Mouse (Mus musculus): ENCODE results near the gene Ccdc51. TPM values are rescaled to one million over a fixed set of nuclear protein-coding genes. Genes with fewer than 3 reads are reported as not detected.

The Ccdc51 gene
- total and polyA plus RNA-seq, 3 experiments, result 15.1 to 28.4 TPM; not detected in 1

- Histone ChIP-seq H3K27me3 (ENCODE audit: control insufficient read depth in 1 of 2, insufficient read depth in 2 of 2, low read length in 2 of 2) (no peaks in the 10 kb centered on the region; a peak in 1 of 4 replicates), H3K9me3 (replicated peaks; ENCODE audit: insufficient read depth, low read length) (no peaks in the 10 kb centered on the region), H3K36me3 (ENCODE audit: control insufficient read depth in 1 of 2, insufficient read depth in 2 of 2, low read length in 2 of 2) (no peaks in the 10 kb centered on the region), H3K79me2 (ENCODE audit: control insufficient read depth, insufficient read depth, low read length, poor library complexity) (no peaks in the 10 kb centered on the region), H3K27ac (ENCODE audit: control insufficient read depth, low read depth, low read length) (no peak overlapping the region), H3K9ac (ENCODE audit: control insufficient read depth, low read depth, low read length, poor library complexity, severe bottlenecking) (no peak overlapping the region), H3K4me1 (ENCODE audit: control insufficient read depth in 1 of 2, insufficient read depth in 2 of 2, low read length in 2 of 2) (no peaks in the 10 kb centered on the region), H3K4me3 (ENCODE audit: control insufficient read depth in 1 of 2, insufficient read depth in 1 of 2, low read depth in 2 of 2, low read length in 2 of 2) (no peak overlapping the region)
- no peak for DNase-seq (ENCODE audit: low read depth, low spot score)
- TF ChIP-seq TCF12 (IDR thresholded peaks at IDR 0.05; ENCODE audit: low read depth, low read length) (no peak), MYB (IDR thresholded peaks at IDR 0.05; ENCODE audit: low read depth, low read length) (no peak), USF2 (IDR thresholded peaks at IDR 0.05; ENCODE audit: borderline replicate concordance in 1 of 2, insufficient read depth in 1 of 2, low read depth in 1 of 2, low read length in 2 of 2) (no peak), E2F4 (IDR thresholded peaks at IDR 0.05; ENCODE audit: borderline replicate concordance, low read depth, low read length) (no peak), GABPA (IDR thresholded peaks at IDR 0.05; ENCODE audit: low read depth, low read length) (no peak), SMC3 (IDR thresholded peaks at IDR 0.05; ENCODE audit: low read depth, low read length) (no peak), ZNF384 (IDR thresholded peaks at IDR 0.05; ENCODE audit: low read depth, low read length) (no peak), NRF1 (IDR thresholded peaks at IDR 0.05; ENCODE audit: insufficient read depth, low read depth, low read length, poor library complexity, severe bottlenecking) (no peak), UBTF (IDR thresholded peaks at IDR 0.05; ENCODE audit: borderline replicate concordance, insufficient read depth, low read depth, low read length) (no peak), ZC3H11A (IDR thresholded peaks at IDR 0.05; ENCODE audit: low read depth, low read length) (no peak), HCFC1 (IDR thresholded peaks at IDR 0.05; ENCODE audit: low read depth, low read length) (no peak), CHD1 (IDR thresholded peaks at IDR 0.05; ENCODE audit: low read depth, low read length) (no peak), MXI1 (IDR thresholded peaks at IDR 0.05; ENCODE audit: low read depth, low read length) (no peak)
Observed at GRCm38 (mm10) chr9:109111101-109111500, 28.8 kb downstream of the Ccdc51 start.

GRCm38 (mm10) chr9:109111591-109111990, 29.3 kb downstream of the Ccdc51 start:
- H3K36me3 ChIP-seq (ENCODE audit: control insufficient read depth in 1 of 2, insufficient read depth in 2 of 2, low read length in 2 of 2), result no peaks in the 10 kb centered on the region
- no peak for DNase-seq (ENCODE audit: low read depth, low spot score)
- no peak overlapping the region for H3K27ac ChIP-seq (ENCODE audit: control insufficient read depth, low read depth, low read length)
- H3K4me1 ChIP-seq (ENCODE audit: control insufficient read depth in 1 of 2, insufficient read depth in 2 of 2, low read length in 2 of 2), result no peaks in the 10 kb centered on the region
- no peaks in the 10 kb centered on the region for H3K9me3 ChIP-seq (replicated peaks; ENCODE audit: insufficient read depth, low read length)
- no peaks in the 10 kb centered on the region; a peak in 1 of 4 replicates for H3K27me3 ChIP-seq (ENCODE audit: control insufficient read depth in 1 of 2, insufficient read depth in 2 of 2, low read length in 2 of 2)
- TF ChIP-seq HCFC1 (IDR thresholded peaks at IDR 0.05; ENCODE audit: low read depth, low read length), result no peak
- TF ChIP-seq EP300 (IDR thresholded peaks at IDR 0.05; ENCODE audit: low read depth in 1 of 2, low read length in 2 of 2), result no peak
- no peak for TF ChIP-seq ZKSCAN1 (IDR thresholded peaks at IDR 0.05; ENCODE audit: low read depth, low read length)
- TF ChIP-seq TBP (IDR thresholded peaks at IDR 0.05; ENCODE audit: low read depth, low read length), result no peak
- TF ChIP-seq MYC (IDR thresholded peaks at IDR 0.05; ENCODE audit: low read depth, low read length), result no peak
- TF ChIP-seq SMC3 (IDR thresholded peaks at IDR 0.05; ENCODE audit: low read depth, low read length), result no peak
- TF ChIP-seq RAD21 (IDR thresholded peaks at IDR 0.05; ENCODE audit: low read depth, low read length), result no peak
- TF ChIP-seq MEF2A (IDR thresholded peaks at IDR 0.05; ENCODE audit: extremely low read depth, insufficient replicate concordance, low read depth, low read length, poor library complexity, severe bottlenecking), result no peak
- no peak for TF ChIP-seq POLR2AphosphoS5 (IDR thresholded peaks at IDR 0.05; ENCODE audit: borderline replicate concordance, low read depth, low read length)
- no peak for TF ChIP-seq MYB (IDR thresholded peaks at IDR 0.05; ENCODE audit: low read depth, low read length)
- H3K79me2 ChIP-seq (ENCODE audit: control insufficient read depth, insufficient read depth, low read length, poor library complexity), result no peaks in the 10 kb centered on the region
- H3K9ac ChIP-seq (ENCODE audit: control insufficient read depth, low read depth, low read length, poor library complexity, severe bottlenecking), result no peak overlapping the region
- H3K4me3 ChIP-seq (ENCODE audit: control insufficient read depth in 1 of 2, insufficient read depth in 1 of 2, low read depth in 2 of 2, low read length in 2 of 2), result no peak overlapping the region

All from MEL (cell line).